Mouse (Mus musculus): ENCODE data around the gene Ipo11. TPM values are rescaled to one million over a fixed set of nuclear protein-coding genes. Genes with fewer than 3 reads are reported as not detected.

Ipo11 gene
- polyA plus RNA-seq, 1 experiment from 2014 or later, result 14.3 TPM

- no peaks in the 10 kb centered on the region for H3K9me3 ChIP-seq (ENCODE audit: control insufficient read depth, low read length)
- no peak overlapping the region for H3K4me3 ChIP-seq (ENCODE audit: low read depth, low read length)
- H3K4me1 ChIP-seq (replicated peaks; ENCODE audit: control insufficient read depth, insufficient read depth), result no peaks in the 10 kb centered on the region
- WGBS, result 77% methylated on average over 3 of the region's 3 CpGs
- DNase-seq (ENCODE audit: low spot score) (no peak), ATAC-seq (ENCODE audit: low FRiP score, low TSS enrichment) (no peak)
- H3K4me2 ChIP-seq (replicated peaks; ENCODE audit: low read depth), result no peak overlapping the region
- H3K27ac ChIP-seq (replicated peaks), result no peak overlapping the region
- H3K27me3 ChIP-seq (ENCODE audit: control insufficient read depth, insufficient read depth, low read length), result no peaks in the 10 kb centered on the region
- no peaks in the 10 kb centered on the region for H3K36me3 ChIP-seq (ENCODE audit: control insufficient read depth, insufficient read depth, low read length)
- TF ChIP-seq EP300 (optimal IDR thresholded peaks at IDR 0.05) (no peak), CTCF (IDR thresholded peaks at IDR 0.05; ENCODE audit: low read depth) (no peak)
- no peak overlapping the region for H3K9ac ChIP-seq (ENCODE audit: low read length)
Observed at GRCm38 (mm10) chr13:106754216-106754615, 182.5 kb downstream of the Ipo11 start.

GRCm38 (mm10) chr13:106751951-106752350 is 184.8 kb downstream of the Ipo11 start:
- Histone ChIP-seq H3K4me2 (replicated peaks; ENCODE audit: low read depth) (no peak overlapping the region), H3K36me3 (ENCODE audit: control insufficient read depth, insufficient read depth, low read length) (no peaks in the 10 kb centered on the region), H3K4me1 (replicated peaks; ENCODE audit: control insufficient read depth, insufficient read depth) (no peaks in the 10 kb centered on the region), H3K9me3 (ENCODE audit: control insufficient read depth, low read length) (no peaks in the 10 kb centered on the region), H3K9ac (ENCODE audit: low read length) (no peak overlapping the region), H3K27ac (replicated peaks) (no peak overlapping the region), H3K27me3 (ENCODE audit: control insufficient read depth, insufficient read depth, low read length) (no peaks in the 10 kb centered on the region), H3K4me3 (ENCODE audit: low read depth, low read length) (no peak overlapping the region)
- ATAC-seq (ENCODE audit: low FRiP score, low TSS enrichment) (no peak), DNase-seq (ENCODE audit: low spot score) (no peak)
- no peak for TF ChIP-seq EP300 (optimal IDR thresholded peaks at IDR 0.05)
- TF ChIP-seq CTCF (IDR thresholded peaks at IDR 0.05; ENCODE audit: low read depth), result no peak
- whole genome bisulfite sequencing, result 82% methylated on average over 1 of the region's 1 CpGs

GRCm38 (mm10) chr13:106746823-106747222 is 189.9 kb downstream of the Ipo11 start:
- Histone ChIP-seq H3K4me1 (replicated peaks; ENCODE audit: control insufficient read depth, insufficient read depth) (no peaks in the 10 kb centered on the region), H3K27ac (replicated peaks) (no peak overlapping the region), H3K36me3 (ENCODE audit: control insufficient read depth, insufficient read depth, low read length) (no peaks in the 10 kb centered on the region), H3K4me3 (ENCODE audit: low read depth, low read length) (no peak overlapping the region), H3K9me3 (ENCODE audit: control insufficient read depth, low read length) (no peaks in the 10 kb centered on the region), H3K4me2 (replicated peaks; ENCODE audit: low read depth) (no peak overlapping the region), H3K9ac (ENCODE audit: low read length) (no peak overlapping the region), H3K27me3 (ENCODE audit: control insufficient read depth, insufficient read depth, low read length) (no peaks in the 10 kb centered on the region)
- ATAC-seq (ENCODE audit: low FRiP score, low TSS enrichment) (no peak), DNase-seq (ENCODE audit: low spot score) (no peak)
- WGBS, result 46% methylated on average over 5 of the region's 5 CpGs
- TF ChIP-seq CTCF (IDR thresholded peaks at IDR 0.05; ENCODE audit: low read depth), result no peak
- TF ChIP-seq EP300 (optimal IDR thresholded peaks at IDR 0.05), result no peak

DNA sequence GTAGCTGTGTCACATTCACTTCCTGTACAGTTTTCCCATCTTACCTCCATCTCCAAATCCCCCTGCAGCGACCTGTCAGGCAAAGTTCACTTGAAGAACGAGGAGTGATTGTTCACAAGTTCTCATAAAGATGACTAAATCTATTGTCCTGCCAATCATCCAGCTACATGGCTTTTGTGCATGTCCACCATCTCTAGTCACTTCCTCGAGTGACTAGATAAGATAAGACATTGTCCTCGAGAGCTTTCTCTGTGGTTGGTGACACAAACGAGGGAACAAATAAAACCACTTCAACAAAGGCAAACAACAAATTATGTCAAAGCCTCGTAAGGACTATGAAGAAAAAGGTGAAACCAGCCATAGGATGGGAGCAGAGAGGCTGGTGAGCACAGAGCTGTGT is 191.6 kb downstream of the Ipo11 start:
- no peaks in the 10 kb centered on the region for H3K9me3 ChIP-seq (ENCODE audit: control insufficient read depth, low read length)
- no peak for DNase-seq (ENCODE audit: low spot score)
- H3K4me1 ChIP-seq (replicated peaks; ENCODE audit: control insufficient read depth, insufficient read depth), result no peaks in the 10 kb centered on the region
- TF ChIP-seq EP300 (optimal IDR thresholded peaks at IDR 0.05) (no peak), CTCF (IDR thresholded peaks at IDR 0.05; ENCODE audit: low read depth) (no peak)
- ATAC-seq (ENCODE audit: low FRiP score, low TSS enrichment), result no peak
- no peak overlapping the region for H3K27ac ChIP-seq (replicated peaks)
- no peaks in the 10 kb centered on the region for H3K36me3 ChIP-seq (ENCODE audit: control insufficient read depth, insufficient read depth, low read length)
- WGBS, result 46% methylated on average over 6 of the region's 6 CpGs
- H3K9ac ChIP-seq (ENCODE audit: low read length), result no peak overlapping the region
- no peak overlapping the region for H3K4me3 ChIP-seq (ENCODE audit: low read depth, low read length)
- no peak overlapping the region for H3K4me2 ChIP-seq (replicated peaks; ENCODE audit: low read depth)
- H3K27me3 ChIP-seq (ENCODE audit: control insufficient read depth, insufficient read depth, low read length), result no peaks in the 10 kb centered on the region

Other genes with a start within 250 kb of the Ipo11 start
- gene Dimt1, start 10.2 kb upstream of the Ipo11 start, polyA plus RNA-seq (2015; fragmentation: Nextera tagmentation; extraction: Ambion mirVana), result 17.3 and 18.2 TPM in 2 replicates
- 13.0 and 16.7 TPM in 2 replicates for gene Kif2a, start 85.2 kb upstream of the Ipo11 start, polyA plus RNA-seq (2015; fragmentation: Nextera tagmentation; extraction: Ambion mirVana)

All from stomach, postnatal 0 days (tissue).